Mouse (Mus musculus) gastrocnemius, adult 2 months (tissue): ENCODE measurements around the gene Nlgn2. TPM values are rescaled to one million over a fixed set of nuclear protein-coding genes. Genes with fewer than 3 reads are reported as not detected.
A peak's percentile ranks its signal among the peaks of the same experiment; 100 is the strongest.

Source experiments
- DNase-seq: peaks from one replicate; pipeline ENCODE4 v3.0.0; 2022
- H3K27ac ChIP-seq: fragments of 200-600 bp; 2 replicates; pipeline ENCODE4 v1.8.1; 2022; ENCODE audit warnings: mild to moderate bottlenecking
- H3K4me3 ChIP-seq: fragments of 200-600 bp; 2 replicates; pipeline ENCODE4 v1.8.1; 2022; ENCODE audit warnings: mild to moderate bottlenecking, moderate library complexity
- CTCF ChIP-seq: fragments of 200-600 bp; IDR thresholded peaks from 2 replicates; pipeline ENCODE4 v1.8.1; 2022; ENCODE audit warnings: antibody characterized with exemption, mild to moderate bottlenecking, moderate library complexity
- intact Hi-C: fragments of 180-260 bp; cut with DNase I; formaldehyde crosslinking; loops from one replicate; pipeline ENCODE4 v1.15.1; 2025
- total RNA-seq, 2 experiments: library from RNA; stranded (reverse); gene quantifications; 2 replicates each; pipeline ENCODE4 v1.2.3; 2021

Nlgn2 gene
- total RNA-seq, 2 experiments from 2014 or later = 2.3 to 2.7 TPM

- Histone ChIP-seq H3K4me3 (no peak overlapping the region), H3K27ac (no peak overlapping the region)
- no peak for TF ChIP-seq CTCF
- DNase-seq = no peak
- intact Hi-C loops = no loop called here
Observed at GRCm38 (mm10) chr11:69807641-69808040, 29.9 kb downstream of the Nlgn2 start.

- TF ChIP-seq CTCF = peak; percentile 26
- Histone ChIP-seq H3K4me3 (no peak overlapping the region), H3K27ac (no peak overlapping the region)
- intact Hi-C loops = no loop called here
- no peak for DNase-seq
Observed at GRCm38 (mm10) chr11:69806378-69806777, 31.2 kb downstream of the Nlgn2 start.

GRCm38 (mm10) chr11:69804972-69805909, 32.3 kb downstream of the Nlgn2 start, which contains the start of gene Tmem102:
TSS of gene Tmem102 (minus strand) at chr11:69805624.
- Histone ChIP-seq H3K4me3 (peak within 1 kb of the TSS; percentile 78), H3K27ac (no peak within 1 kb of the TSS)
- TF ChIP-seq CTCF = no peak
- intact Hi-C loops = loop anchor here (2.0 to 5.0 kb wide), 3 partner anchors 32 to 123 kb away; partner anchors contain the start of genes Nlgn2 and Senp3
- DNase-seq = no peak

- no peak for TF ChIP-seq CTCF
- DNase-seq = no peak
- H3K4me3 ChIP-seq = peak overlapping the region; percentile 78
- no peak overlapping the region for H3K27ac ChIP-seq
- intact Hi-C loops = loop anchor here (2.0 to 5.0 kb wide), 3 partner anchors 32 to 122 kb away; partner anchors contain the start of genes Nlgn2 and Senp3
Observed at GRCm38 (mm10) chr11:69804652-69804940, 33.0 kb downstream of the Nlgn2 start.

GRCm38 (mm10) chr11:69803786-69804651, 33.6 kb downstream of the Nlgn2 start:
- intact Hi-C loops = loop anchor here (2.0 to 5.0 kb wide), 4 partner anchors 33 to 122 kb away; partner anchors contain the start of genes Nlgn2, Polr2a and Senp3
- H3K27ac ChIP-seq = peak overlapping the region; percentile 87

GRCm38 (mm10) chr11:69803328-69803727, 34.3 kb downstream of the Nlgn2 start:
- intact Hi-C loops = loop anchor here (2.0 to 5.0 kb wide), 2 partner anchors 45 to 121 kb away; partner anchors contain the start of genes Polr2a and Senp3
- Histone ChIP-seq H3K4me3 (peak overlapping the region; percentile 78), H3K27ac (peak overlapping the region; percentile 87)
- TF ChIP-seq CTCF = no peak
- no peak for DNase-seq

More at GRCm38 (mm10) chr11:69803786-69804651, 33.6 kb downstream of the Nlgn2 start:
- TF ChIP-seq CTCF = peak; percentile 82
- DNase-seq = peak; percentile 88
- peak overlapping the region; percentile 78 for H3K4me3 ChIP-seq

GRCm38 (mm10) chr11:69802648-69803105, 34.9 kb downstream of the Nlgn2 start:
- Histone ChIP-seq H3K4me3 (peak overlapping the region; percentile 78), H3K27ac (peak overlapping the region; percentile 87)
- intact Hi-C loops = loop anchor here (2.0 to 5.0 kb wide), 2 partner anchors 44 to 120 kb away; partner anchors contain the start of genes Polr2a and Senp3
- DNase-seq = peak; percentile 93
- no peak for TF ChIP-seq CTCF

GRCm38 (mm10) chr11:69801379-69801977, 36.1 kb downstream of the Nlgn2 start, which contains the start of gene Fgf11:
TSS of gene Fgf11 (minus strand) at chr11:69801857.
- Histone ChIP-seq H3K4me3 (peak within 1 kb of the TSS; percentile 78), H3K27ac (peak within 1 kb of the TSS; percentile 87)
- intact Hi-C loops = loop anchor here (5.0 kb wide), 1 partner anchor 119 kb away; the partner anchor contains the start of gene Senp3
- no peak for DNase-seq
- TF ChIP-seq CTCF = no peak

- peak overlapping the region; percentile 78 for H3K4me3 ChIP-seq
- intact Hi-C loops = loop anchor here (5.0 kb wide), 1 partner anchor 118 kb away; the partner anchor contains the start of gene Senp3
- H3K27ac ChIP-seq = peak overlapping the region; percentile 46; the same call in 1 of the 2 replicates
- no peak for TF ChIP-seq CTCF
- DNase-seq = peak; percentile 71
Observed at GRCm38 (mm10) chr11:69800392-69801197, 37.0 kb downstream of the Nlgn2 start.

- intact Hi-C loops = loop anchor here (5.0 kb wide), 1 partner anchor 118 kb away; the partner anchor contains the start of gene Senp3
- H3K4me3 ChIP-seq = peak overlapping the region; percentile 78
- no peak overlapping the region for H3K27ac ChIP-seq
- peak; percentile 69 for DNase-seq
- TF ChIP-seq CTCF = no peak
Observed at GRCm38 (mm10) chr11:69800138-69800391, 37.5 kb downstream of the Nlgn2 start.
